Mouse (Mus musculus) adrenal gland, postnatal 36 days (tissue): ENCODE measurements at regions not wholly inside any gene's neighbourhood (a gene's known extent, or its start where the extent isn't known, plus 50 kb on each side); places are given as distances from the start of the nearest gene placed in this dataset.
A peak's percentile ranks its signal among the peaks of the same experiment; 100 is the strongest.

Source experiments
- DNase-seq, 2 experiments: peaks; one replicate each; pipeline ENCODE4 v3.0.0; 2021; ENCODE audit warnings: mixed read lengths in 1 of 2

GRCm38 (mm10) chr2:61453490-61454281 is 124.7 kb upstream of the Tank start:
- peak; percentile 38 to 46 for DNase-seq

- DNase-seq, result no peak
These were observed 125.8 kb upstream of the Tank start for GRCm38 (mm10) chr2:61452581-61452980.

GRCm38 (mm10) chr2:61450731-61451130 is 127.7 kb upstream of the Tank start:
- DNase-seq, result no peak

GRCm38 (mm10) chr2:61436591-61436990 is 141.8 kb upstream of the Tank start:
- DNase-seq, result no peak

- no peak for DNase-seq
These were observed 170.5 kb upstream of the Tank start for GRCm38 (mm10) chr2:61407881-61408280.

- DNase-seq, result no peak
These were observed 172.2 kb upstream of the Tank start for GRCm38 (mm10) chr2:61406104-61406751.

- no peak for DNase-seq
These were observed 173.1 kb upstream of the Tank start for GRCm38 (mm10) chr2:61405261-61405660.

GRCm38 (mm10) chr2:61402588-61403487 is 175.5 kb upstream of the Tank start:
- DNase-seq, result no peak

- DNase-seq, result peak; percentile 78 to 82
These were observed 176.5 kb upstream of the Tank start for GRCm38 (mm10) chr2:61401636-61402587.

- DNase-seq, result no peak
These were observed 179.8 kb upstream of the Tank start for GRCm38 (mm10) chr2:61398633-61399032.

- no peak for DNase-seq
These were observed 188.8 kb upstream of the Tank start for GRCm38 (mm10) chr2:61389622-61390021.

- no peak for DNase-seq
These were observed 189.2 kb upstream of the Tank start for GRCm38 (mm10) chr2:61389207-61389606.

GRCm38 (mm10) chr2:61387561-61387960 is 190.8 kb upstream of the Tank start:
- DNase-seq, result no peak

GRCm38 (mm10) chr2:61386966-61387365 is 191.4 kb upstream of the Tank start:
- DNase-seq, result no peak

GRCm38 (mm10) chr2:61384467-61384866 is 193.9 kb upstream of the Tank start:
- DNase-seq, result no peak

- no peak for DNase-seq
These were observed 194.6 kb upstream of the Tank start for GRCm38 (mm10) chr2:61383744-61384295.

GRCm38 (mm10) chr2:61379076-61379475 is 199.3 kb upstream of the Tank start:
- no peak for DNase-seq

GRCm38 (mm10) chr2:61378297-61378696 is 200.1 kb upstream of the Tank start:
- DNase-seq, result no peak

- DNase-seq, result no peak
These were observed 200.6 kb upstream of the Tank start for GRCm38 (mm10) chr2:61377756-61378155.

- no peak for DNase-seq
These were observed 215.8 kb upstream of the Tank start for GRCm38 (mm10) chr2:61362606-61363005.

GRCm38 (mm10) chr2:61361394-61361793 is 217.0 kb upstream of the Tank start:
- no peak for DNase-seq
